Mouse (Mus musculus) embryo, embryonic 10.5 days (tissue): ENCODE measurements around the gene Rassf7.

Experiments
- DNase-seq: peaks from one replicate; pipeline ENCODE4 v3.0.0-alpha.2; 2015; ENCODE audit warnings: low spot score

Gene Rassf7

GRCm38 (mm10) chr7:141215101-141215879, at the start of gene Rassf7:
Rassf7 (plus strand) TSS chr7:141215860.
- DNase-seq = peak; percentile 99

GRCm38 (mm10) chr7:141167901-141168517, 47.7 kb upstream of the Rassf7 start:
- peak; percentile 27 for DNase-seq

GRCm38 (mm10) chr7:141168518-141168953, 47.1 kb upstream of the Rassf7 start:
- peak; percentile 68 for DNase-seq

GRCm38 (mm10) chr7:141169300-141169699, 46.4 kb upstream of the Rassf7 start:
- no peak for DNase-seq

- DNase-seq = no peak
Measured at GRCm38 (mm10) chr7:141169866-141170265, 45.8 kb upstream of the Rassf7 start.

DNA sequence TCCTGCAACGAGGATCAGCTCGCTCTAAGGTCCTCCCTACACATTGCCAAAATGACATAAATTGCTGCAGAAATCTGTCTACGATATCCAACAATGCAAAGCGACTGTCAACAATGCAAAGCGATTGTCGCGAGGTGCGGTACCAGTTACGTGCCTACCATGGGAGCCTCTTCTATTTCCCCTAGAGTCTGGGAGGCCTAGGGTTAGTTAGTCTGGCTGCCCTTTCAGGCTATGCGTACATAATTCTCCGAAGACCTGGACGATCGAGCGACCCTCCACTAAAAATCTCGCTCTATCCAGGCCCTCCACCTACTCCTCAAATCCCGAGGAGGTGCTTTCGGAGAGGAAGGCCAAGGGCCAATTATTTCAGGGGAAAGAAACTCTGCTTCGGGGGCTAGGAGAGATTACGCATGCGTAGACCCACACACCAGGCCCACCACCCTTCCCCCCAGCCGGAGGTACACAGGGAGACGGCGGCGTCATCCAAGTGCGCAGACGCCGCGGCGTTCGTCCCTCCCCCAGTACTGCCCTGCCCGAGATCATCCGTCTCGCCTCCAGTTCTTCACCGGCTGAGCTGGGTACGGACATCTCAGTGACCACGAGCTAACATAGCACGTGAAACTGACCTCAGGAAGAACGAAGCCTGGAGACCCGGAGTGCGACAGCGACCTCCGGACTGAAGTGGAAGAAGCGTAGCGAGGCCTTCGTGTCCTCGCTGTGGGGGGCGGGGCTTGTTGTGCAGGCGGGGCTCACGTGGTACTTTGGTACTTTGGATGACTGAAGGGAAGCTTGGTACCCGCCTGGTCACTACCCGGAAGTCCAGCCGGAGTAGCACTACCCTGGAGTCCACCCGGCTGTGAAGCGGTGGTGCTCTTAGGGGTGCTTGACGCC, 43.3 kb upstream of the Rassf7 start, which contains the start of gene Rnh1:
Gene Rnh1 (minus strand): TSS at position 742 of the 891 bp plus-strand sequence.
- DNase-seq = peak; percentile 96

GRCm38 (mm10) chr7:141173323-141173850, 42.3 kb upstream of the Rassf7 start:
- DNase-seq = no peak

DNA sequence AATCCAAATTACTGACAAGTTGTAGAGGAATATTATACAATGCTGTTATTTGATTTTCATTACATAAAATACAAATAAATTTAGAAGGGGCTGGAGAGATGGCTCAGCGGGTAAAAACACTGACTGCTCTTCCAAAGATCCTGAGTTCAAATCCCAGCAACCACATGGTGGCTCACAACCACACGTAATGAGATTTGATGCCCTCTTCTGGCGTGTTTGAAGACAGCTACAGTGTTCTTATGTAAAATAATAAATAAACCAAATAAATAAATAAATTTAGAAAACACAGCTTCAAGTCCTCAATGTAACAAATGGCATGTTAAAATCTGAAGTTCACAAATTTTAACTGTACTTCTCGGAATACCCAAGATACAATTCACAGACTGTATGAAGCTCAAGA, 40.6 kb upstream of the Rassf7 start:
- no peak for DNase-seq

GRCm38 (mm10) chr7:141176173-141176572, 39.5 kb upstream of the Rassf7 start:
- DNase-seq = peak; percentile 94

DNA sequence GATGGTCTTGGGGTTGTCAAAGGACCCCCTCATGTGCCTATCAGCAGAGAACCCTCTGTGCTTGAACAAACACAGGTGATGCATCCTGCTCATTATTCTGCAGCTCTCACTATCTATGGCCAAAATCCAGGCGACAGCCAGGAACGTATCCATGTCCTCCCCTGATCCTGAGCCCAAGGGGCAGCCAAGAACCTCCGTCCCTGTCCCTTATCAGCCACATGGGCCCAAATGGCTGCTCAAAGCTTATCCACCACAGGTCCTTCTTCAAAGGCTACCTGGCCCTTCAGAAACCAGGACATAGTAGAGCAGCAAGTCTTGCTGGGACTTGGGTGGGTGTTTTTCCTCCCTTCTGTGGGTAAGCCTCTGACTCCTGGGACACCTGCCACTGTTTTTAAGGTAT, 27.5 kb upstream of the Rassf7 start:
- no peak for DNase-seq

- DNase-seq = no peak
Measured at GRCm38 (mm10) chr7:141188733-141189132, 26.9 kb upstream of the Rassf7 start.

DNA sequence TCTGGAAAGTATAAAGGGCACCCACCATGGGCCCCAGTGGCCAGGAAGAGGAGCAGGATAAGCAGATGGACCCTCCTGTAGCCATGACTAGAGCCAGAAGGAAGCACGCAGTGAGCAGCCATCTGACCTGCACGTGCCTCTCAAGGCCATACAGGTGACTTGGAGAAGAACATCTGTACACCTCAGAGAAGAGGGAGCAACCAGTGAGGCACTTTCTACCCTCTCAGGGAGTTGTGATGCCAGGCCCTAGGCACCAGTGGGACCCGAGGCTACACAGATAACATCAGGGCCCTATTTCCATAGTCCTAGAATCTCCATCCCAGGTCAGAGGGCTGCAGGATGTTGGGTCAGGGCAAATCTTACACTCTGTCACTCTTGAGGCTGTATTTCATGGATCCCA, 25.4 kb upstream of the Rassf7 start:
- DNase-seq = no peak

DNA sequence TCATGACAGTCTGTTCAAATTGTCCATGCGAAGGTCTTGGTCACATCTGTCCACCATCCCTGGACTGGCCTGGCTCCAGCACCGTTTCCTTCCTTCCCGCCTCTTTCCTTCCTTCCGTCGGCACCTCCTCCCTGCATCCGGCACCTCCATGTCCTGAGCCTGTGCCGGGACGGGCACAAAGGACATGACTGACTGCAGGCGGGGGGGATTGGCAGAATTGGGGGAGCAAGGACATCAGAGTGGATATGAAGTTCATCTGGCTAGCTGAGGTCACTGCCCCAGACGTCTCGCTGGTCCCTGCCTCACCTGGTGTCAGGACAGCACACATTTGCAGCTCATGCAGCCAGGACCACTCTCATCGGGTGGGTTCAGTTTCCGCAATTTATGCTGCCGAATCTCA, 24.6 kb upstream of the Rassf7 start:
- DNase-seq = no peak

DNA sequence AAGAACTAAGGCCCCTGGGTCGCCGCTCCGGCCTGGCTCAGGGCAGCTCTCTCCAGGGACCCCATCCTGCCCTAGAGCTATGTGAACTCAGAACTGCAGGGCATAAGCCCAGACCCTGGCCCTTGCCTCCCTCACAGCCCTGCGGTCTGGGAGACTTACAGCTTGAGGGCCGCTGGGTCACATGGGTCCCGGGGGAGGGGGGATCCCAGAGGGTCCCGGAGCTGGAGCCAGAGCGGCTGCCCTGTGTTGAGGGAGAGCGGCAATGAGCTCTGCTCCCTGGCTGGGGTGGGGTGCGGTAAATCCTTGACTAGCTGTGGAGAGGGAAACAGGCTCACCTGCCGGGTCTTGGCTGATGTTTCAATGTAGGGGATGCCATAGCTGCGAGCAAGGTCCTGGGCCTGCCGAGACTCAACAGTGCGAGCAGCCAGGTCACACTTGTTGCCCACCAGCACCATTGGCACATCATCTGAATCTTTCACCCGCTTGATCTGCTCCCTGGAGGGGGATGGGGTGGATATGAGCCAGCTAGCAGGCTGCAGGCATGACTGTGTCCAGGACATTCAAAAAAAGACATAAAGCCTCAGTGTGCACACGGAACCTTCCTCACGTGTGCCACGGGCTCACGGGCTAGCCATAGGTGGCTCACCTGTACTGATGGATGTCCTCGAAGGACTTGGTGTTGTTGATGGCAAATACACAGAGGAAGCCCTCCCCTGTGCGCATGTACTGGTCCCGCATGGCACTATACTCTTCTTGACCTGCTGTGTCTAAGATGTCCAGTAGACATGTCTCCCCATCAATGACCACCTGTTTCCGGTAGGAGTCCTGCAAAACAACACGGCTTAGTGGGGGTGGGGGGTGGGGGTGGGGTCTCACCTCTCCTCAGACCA, 23.6 kb upstream of the Rassf7 start:
- no peak for DNase-seq

- no peak for DNase-seq
Measured at GRCm38 (mm10) chr7:141192776-141193347, 22.8 kb upstream of the Rassf7 start.

GRCm38 (mm10) chr7:141193348-141193856, 22.3 kb upstream of the Rassf7 start:
- no peak for DNase-seq

DNA sequence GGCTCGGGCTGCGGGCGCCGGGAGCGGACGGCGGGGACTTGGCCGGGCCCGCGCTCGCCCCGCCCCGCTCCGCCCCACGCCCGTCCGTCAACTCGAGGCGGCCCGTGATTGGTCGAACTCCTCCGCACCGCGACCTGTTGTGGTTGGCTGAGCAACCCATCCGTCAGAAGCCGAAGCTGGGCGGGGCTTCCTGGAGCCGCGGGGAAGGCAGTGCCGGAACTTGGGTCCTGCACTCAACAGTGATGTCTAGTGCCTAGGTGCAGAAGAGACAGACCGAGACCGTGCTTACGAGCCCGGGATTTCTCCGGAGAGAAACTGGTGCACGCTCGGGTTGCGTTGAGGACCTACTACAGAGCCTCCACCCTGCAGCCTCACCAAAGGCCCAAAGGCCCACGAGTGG, 21.7 kb upstream of the Rassf7 start, which contains the start of the genes Hras and Lrrc56:
Gene Hras (minus strand): TSS at position 58 of the 400 bp plus-strand sequence.
Gene Lrrc56 (plus strand): TSS at position 210 of the 400 bp plus-strand sequence.
- peak; percentile 98 for DNase-seq

DNA sequence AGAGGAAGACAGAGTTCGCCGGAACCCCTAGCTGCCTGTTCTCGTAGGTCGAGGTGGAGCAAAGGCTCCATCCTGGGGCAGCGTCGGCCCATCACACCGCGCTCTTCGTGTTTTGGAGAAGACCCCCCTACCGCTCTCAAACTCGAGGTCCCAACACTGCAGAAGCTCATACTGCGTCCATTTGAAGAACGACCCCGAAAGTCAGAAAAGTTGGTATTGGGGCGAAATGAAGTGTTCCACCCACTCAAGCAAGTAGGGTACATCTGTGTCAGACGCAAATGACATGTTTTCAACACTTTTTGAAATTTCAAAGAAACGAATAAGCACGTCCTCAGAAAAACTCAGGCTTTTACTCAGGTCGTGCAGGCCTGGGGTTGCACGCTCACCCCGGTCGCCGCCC, 21.3 kb upstream of the Rassf7 start:
- no peak for DNase-seq

DNA sequence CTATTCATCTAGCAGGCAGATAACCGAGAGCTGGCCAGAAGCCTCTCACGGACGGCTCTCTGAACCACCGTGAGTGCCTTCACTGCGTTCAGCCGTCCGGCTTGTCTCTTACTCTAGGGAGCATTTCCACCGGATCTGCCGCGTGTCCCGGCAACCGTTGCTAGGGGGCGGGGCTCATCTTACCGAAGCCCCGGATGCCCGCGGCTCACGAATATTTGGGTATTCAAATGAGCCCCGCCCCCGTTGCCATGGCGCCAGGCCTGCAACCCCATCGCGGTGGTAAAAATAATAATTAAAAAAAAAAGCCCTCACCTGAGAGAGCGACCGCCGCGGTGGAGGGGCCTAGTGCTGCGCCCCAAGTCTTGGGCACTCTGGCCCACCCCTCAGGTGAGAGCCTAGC, 20.8 kb upstream of the Rassf7 start:
- peak; percentile 97 for DNase-seq

GRCm38 (mm10) chr7:141195754-141196153, 19.9 kb upstream of the Rassf7 start:
- no peak for DNase-seq
